Mouse (Mus musculus) brain, embryonic 14.5 days (tissue): ENCODE results near the gene Slc34a2. TPM values are rescaled to one million over a fixed set of nuclear protein-coding genes. Genes with fewer than 3 reads are reported as not detected.

Experiments used
- DNase-seq: peaks from one replicate; pipeline ENCODE4 v3.0.0-alpha.2; 2011; ENCODE audit warnings: low read depth
- CTCF ChIP-seq: fragments of 200-500 bp; IDR thresholded peaks from 2 replicates; pipeline ENCODE4 v1.5.1; 2012; ENCODE audit warnings: inconsistent platforms, mild to moderate bottlenecking, moderate library complexity, borderline replicate concordance; ENCODE audit not compliant: insufficient read depth, insufficient read length; ENCODE audit errors: extremely low read depth
- POLR2A ChIP-seq: fragments of 200-500 bp; IDR thresholded peaks from 2 replicates; pipeline ENCODE4 v1.6.1; 2012; ENCODE audit warnings: mild to moderate bottlenecking, inconsistent platforms, borderline replicate concordance; ENCODE audit not compliant: poor library complexity, insufficient read depth, insufficient read length, severe bottlenecking; ENCODE audit errors: extremely low read depth
- polyA plus RNA-seq: library from polyadenylated mRNA; depleted of rRNA; stranded (reverse); fragments of >200 nt; gene quantifications from 2 replicates; pipeline ENCODE4 v1.2.3, GENCODE M21; 2012

Gene Slc34a2
- polyA plus RNA-seq, 1 experiment, result 0.11 TPM

DNA sequence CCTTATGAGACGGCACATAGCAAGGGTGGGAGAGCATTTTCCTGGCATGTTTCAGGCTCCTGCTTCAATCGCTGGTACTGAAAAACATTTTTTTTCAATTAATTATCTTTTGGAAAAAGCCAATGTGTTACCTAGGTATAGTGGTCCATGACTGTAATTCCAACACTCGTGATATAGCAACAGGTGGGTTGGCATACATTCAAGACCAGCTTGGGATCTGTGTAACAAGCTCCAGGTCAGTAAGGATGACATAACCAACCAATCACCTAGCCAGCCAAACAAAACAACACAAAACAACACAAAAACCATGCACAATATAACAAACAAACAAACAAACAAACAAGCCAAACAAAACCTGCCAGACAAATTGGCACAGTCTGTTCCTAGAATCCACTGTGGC is 33.9 kb upstream of the Slc34a2 start:
- DNase-seq, result no peak
- TF ChIP-seq CTCF (no peak), POLR2A (no peak)

DNA sequence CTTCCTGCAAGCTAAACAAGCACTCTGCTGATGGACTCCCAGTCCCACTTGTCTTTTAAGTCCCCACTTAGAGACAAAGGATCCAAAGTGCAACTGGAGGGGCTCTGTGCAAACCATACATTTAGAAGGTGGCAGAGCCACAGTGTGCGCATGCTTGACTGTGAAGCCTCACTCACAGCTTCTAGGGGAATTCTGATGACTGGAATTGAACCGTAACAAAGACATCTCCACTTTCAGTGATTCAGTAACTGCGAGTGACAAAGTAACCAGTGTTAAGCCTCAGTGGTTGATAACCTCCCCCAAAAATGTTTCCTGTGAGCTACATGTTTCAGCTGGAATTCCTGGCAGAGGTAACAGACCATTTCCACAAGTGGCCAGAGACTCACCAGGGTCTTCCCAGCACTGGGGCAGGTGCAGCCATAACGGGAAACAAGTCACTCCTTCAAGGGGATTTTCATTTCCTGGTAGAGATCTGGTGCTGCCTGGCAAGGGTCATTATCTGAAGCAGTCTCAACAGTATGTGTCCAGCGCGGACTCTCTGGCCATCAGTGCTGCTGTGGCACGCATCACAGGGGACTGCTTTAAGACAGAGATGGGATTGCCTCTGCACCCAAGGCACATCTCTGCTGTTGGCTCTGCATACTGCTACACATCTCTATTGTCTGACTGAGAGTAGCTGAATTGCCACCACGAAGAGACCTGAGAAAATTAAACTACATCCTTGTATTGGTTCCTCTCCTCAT is 28.7 kb upstream of the Slc34a2 start:
- no peak for TF ChIP-seq POLR2A
- TF ChIP-seq CTCF, result no peak
- DNase-seq, result no peak

DNA sequence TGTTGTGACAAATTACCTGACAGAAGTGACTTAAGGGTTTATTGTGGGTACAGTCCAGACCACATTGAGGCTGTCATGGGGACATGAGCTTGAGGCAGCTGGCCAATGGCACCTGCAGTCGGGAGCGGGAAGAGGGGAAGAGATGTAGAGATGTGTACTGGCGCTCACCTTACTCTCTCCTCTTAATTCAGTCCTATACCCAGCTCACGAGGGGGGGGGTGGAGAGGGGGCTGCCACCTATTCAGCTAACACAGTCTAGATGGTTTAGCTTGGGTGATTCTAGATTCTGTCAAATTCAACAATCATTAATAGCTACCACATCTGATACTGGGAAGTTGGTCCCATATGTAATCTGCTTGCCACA is 28.1 kb upstream of the Slc34a2 start:
- DNase-seq, result no peak
- TF ChIP-seq CTCF, result no peak
- no peak for TF ChIP-seq POLR2A

DNA sequence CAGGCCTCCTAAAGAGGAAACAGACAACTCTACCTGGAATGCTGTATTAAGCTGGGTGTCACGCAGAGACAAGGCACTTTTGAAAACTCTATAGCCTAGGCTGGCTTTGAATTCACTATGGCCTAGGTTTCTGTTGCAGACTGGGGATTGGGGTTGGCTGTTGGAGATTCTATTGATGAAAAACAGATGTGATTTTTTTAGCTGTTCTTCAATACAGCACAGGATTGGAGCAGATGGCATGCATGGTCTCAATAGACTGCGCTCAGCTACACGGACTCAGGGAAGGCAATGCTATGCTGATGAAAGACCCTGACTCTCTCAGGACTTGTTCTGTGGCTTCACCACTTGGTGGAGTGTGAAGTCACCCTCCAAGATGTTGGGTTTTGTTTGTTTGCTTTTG is 26.6 kb upstream of the Slc34a2 start:
- DNase-seq, result no peak
- no peak for TF ChIP-seq POLR2A
- TF ChIP-seq CTCF, result no peak

DNA sequence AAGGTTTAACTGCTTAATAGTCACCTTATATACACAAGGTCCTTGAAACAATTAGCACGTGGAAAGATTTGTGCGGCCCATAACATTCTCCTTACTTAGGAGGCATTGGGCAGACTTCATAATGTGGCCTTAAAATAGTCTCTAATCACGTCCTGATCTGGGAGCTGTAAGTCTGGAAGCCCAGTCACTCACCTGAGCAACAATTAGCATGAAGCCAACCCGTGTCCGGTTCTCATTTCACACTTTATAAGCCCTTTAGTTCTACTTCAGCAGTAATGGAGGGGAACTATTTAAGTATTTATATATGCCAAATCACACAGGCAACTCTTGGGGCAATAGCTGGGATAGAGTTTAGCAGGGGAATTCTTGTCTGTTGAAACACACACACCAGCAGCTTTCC is 21.3 kb upstream of the Slc34a2 start:
- no peak for DNase-seq
- TF ChIP-seq CTCF (no peak), POLR2A (no peak)

DNA sequence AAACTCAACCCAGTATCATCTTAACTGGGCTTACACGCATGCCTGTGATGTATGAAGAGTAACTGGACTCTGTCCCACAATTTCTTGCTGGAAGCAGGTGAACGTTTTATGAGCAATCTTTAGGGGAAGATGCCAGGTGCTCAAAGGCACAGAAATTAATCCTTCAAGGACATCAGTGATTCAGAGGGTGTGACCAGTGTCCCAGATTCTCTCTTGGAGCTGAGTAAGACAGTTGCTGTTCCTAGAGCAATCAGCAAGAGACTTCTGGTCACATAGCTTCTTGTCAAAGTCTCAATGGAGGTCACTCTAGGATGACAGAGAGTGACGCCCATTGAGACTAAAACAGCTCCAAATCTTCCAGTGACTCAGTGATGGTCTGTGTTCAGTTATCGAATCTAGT is 19.6 kb upstream of the Slc34a2 start:
- no peak for DNase-seq
- no peak for TF ChIP-seq POLR2A
- no peak for TF ChIP-seq CTCF

DNA sequence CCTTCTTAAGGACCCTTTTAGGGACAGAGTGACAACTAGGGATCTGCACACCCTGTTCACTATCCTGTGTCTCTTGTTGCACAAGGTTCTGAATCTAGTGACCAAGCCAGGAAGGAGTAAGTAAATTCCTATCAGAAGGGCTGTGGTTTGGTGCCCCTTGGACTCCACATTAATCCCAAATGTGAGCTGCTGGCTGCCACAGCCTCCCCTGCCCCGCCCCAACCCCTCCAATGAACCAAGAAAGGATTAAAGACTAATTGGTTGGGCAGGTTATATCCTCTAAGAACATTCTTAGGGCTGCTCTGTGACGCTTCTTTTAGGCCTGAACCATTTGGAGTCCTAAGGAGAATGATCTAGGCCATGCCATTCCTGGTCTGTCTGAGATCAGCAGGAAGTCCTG is 14.4 kb upstream of the Slc34a2 start:
- DNase-seq, result no peak
- no peak for TF ChIP-seq CTCF
- TF ChIP-seq POLR2A, result no peak

DNA sequence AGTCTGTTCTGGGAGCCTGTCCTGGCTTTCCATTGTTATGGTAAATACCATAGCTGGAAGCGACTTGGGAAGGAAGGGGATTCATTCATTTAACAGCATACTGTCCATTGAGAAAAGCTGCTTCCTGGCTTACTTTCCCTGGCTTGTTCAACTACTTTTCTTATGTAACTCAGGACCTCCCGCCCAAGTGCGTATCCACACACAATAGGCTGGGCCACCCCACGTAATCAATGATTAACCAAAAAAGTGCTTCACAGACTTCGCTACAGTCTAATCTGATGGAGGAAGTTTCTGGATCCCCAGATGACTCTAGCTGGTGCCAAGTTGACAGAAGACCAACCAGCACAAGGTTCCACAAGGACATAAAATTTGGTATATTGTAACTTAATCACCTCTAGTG is 14.0 kb upstream of the Slc34a2 start:
- DNase-seq, result peak; percentile 47
- TF ChIP-seq CTCF, result no peak
- TF ChIP-seq POLR2A, result no peak

DNA sequence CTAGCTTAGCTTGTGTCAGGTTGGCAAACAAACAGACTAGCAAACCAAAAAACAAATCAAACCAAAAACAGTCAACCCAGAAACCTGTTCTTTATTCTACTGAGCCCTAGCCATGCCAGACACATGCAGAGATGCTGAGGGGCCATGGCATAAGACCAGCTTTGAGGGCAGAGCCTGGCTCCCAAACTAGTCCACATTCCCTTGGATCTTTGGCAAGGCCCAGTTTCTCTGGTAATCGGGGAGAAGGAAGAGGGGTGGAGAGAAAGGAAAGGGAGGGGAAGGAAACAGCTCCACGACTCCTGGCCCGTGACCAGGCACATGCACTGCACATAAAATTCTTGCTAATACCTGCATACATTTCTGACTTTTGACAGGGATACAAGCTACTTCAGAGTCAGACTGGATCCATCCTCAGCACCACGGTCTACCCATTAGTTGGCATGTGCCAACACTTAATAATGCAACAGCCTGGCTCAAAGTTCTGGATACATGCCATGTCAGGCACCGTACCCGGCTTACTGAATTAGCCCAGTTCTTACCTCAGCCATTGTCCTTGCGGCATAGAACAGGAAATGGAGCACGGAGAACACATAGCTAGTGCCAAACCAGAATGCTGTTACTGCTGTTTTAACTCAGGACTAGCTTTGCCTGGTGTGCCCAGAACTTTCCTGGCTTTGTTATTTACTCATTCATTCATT is 12.5 kb upstream of the Slc34a2 start:
- TF ChIP-seq POLR2A (no peak), CTCF (no peak)
- DNase-seq, result no peak

DNA sequence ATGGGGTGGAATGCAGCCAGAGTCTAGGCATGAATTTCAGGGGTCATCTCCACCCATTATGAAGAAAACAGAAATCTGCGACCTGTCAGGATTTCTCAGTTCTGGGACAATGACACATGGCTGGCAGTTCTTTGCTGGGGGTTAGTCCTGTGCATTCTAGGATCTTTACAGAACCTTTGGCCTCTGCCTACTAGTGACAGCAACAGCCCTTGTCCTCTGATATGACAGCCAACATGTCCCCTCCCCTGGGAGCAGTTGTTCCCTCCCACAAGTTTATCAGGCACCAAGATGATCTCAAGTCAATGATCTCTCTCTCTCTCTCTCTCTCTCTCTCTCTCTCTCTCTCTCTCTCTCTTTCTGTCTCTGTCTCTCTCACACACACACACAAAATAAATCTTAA is 6.5 kb upstream of the Slc34a2 start:
- DNase-seq, result no peak
- no peak for TF ChIP-seq CTCF

DNA sequence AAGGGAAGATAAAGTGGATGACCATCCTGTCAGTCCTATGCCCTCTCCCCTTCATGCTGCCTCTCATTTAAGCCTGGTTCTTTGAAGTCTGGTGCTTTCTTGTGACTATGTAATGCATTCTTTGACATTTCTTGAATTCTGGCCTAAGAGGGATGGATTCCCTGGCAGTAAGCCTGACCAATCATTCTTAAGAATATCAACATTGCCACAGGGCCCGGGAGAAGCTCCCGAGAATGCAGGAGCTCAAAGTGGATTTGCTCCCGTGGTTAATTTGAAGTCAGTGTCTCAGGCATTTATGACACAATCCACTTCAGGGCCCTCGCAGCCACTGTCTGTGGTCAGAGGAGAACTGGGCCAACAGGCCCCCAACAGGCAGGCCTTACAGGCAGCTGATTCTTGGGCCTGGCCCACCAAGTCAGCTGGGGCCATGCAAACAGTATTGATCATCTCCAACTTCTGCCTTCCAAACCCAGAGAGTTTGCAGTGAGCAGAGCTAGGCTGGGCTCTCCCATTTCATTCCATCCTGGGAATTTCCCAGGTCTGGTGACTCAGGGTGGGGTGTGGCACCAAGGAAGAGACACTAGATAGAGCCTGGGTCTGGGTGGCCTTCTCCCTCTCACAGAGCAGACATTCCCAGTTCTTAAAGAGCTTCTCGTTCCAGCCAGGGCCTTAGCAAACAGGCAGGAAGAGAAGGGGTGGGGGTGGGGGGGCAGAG is 4.3 kb downstream of the Slc34a2 start:
- no peak for TF ChIP-seq POLR2A
- no peak for TF ChIP-seq CTCF
- peak; percentile 33 for DNase-seq
